Comparison of ENCODE assay signal across 10 mouse cellular contexts in genomic region chrX:157378822-157379221, GRCm38 (mm10). TPM values are rescaled to one million over a fixed set of nuclear protein-coding genes. Genes with fewer than 3 reads are reported as not detected.
A peak's percentile ranks its signal among the peaks of the same experiment; 100 is the strongest.
DNase-seq lines count a peak whose midpoint lies in the region; ATAC-seq and TF ChIP-seq lines count a peak whose summit lies in the region.
"Had no signal": no experiment of that assay in that cellular context is flagged by ENCODE, and none has a peak within 500 bp of the region (broad histone marks: within the 10 kb centered on the region; RNA-seq: fewer than 3 reads in every experiment).

No protein-coding gene starts in this region.

- no peaks in the 10 kb centered on the region for H3K4me1 ChIP-seq in lung, embryonic 16.5 days (replicated peaks; ENCODE audit: control insufficient read depth, insufficient read depth, low read length)
- H3K4me1 ChIP-seq: limb, embryonic 12.5 days had no signal

- no peak for ATAC-seq in Patski
- ATAC-seq in lung, embryonic 16.5 days (ENCODE audit: low read depth) = peak; percentile 49; the same call in 1 of the 2 replicates

- H3K9me3 ChIP-seq in lung, embryonic 16.5 days (ENCODE audit: control insufficient read depth, low read length) = no peaks in the 10 kb centered on the region
- H3K9me3 ChIP-seq: limb, embryonic 12.5 days had no signal

- H3K4me3 ChIP-seq in lung, embryonic 16.5 days (ENCODE audit: low read length) = no peak overlapping the region
- H3K4me3 ChIP-seq: limb, embryonic 12.5 days had no signal

- no peak overlapping the region for H3K4me2 ChIP-seq in lung, embryonic 16.5 days (ENCODE audit: low read depth, low read length)
- H3K4me2 ChIP-seq: limb, embryonic 12.5 days; midbrain, embryonic 11.5 days had no signal

- no peak overlapping the region for H3K9ac ChIP-seq in lung, embryonic 16.5 days (ENCODE audit: low read length)
- H3K9ac ChIP-seq: limb, embryonic 12.5 days had no signal

- no peak overlapping the region for H3K27ac ChIP-seq in lung, embryonic 16.5 days (ENCODE audit: low read length)
- H3K27ac ChIP-seq: limb, embryonic 12.5 days had no signal

- H3K36me3 ChIP-seq in lung, embryonic 16.5 days (ENCODE audit: control insufficient read depth, insufficient read depth, low read length) = no peaks in the 10 kb centered on the region
- H3K36me3 ChIP-seq: limb, embryonic 12.5 days had no signal

- CTCF ChIA-PET in Patski (lab: Charles Lee) = no interaction called here

- in situ Hi-C loops in Patski (cut with MboI; ENCODE audit: low pct_unique_long_range_greater_than_20kb) = no loop called here

- TF ChIP-seq CTCF in Patski (IDR thresholded peaks at IDR 0.05) = peak; percentile 7

- DNase-seq in cerebellum, postnatal 10 days = peak; percentile 25 to 31
- no peak for DNase-seq in cerebellum, adult 18-20 months
- DNase-seq in left cerebral cortex, postnatal 4 days = peak; percentile 30
- no peak for DNase-seq in left cerebral cortex, postnatal 14 days (ENCODE audit: low spot score in 2 of 2)
- no peak for DNase-seq in Patski (ENCODE audit: low read depth, low spot score)
- no peak for DNase-seq in cerebellum, postnatal 4 days (ENCODE audit: low spot score in 2 of 2)
- no peak for DNase-seq in left cerebral cortex, adult 8-10 months (ENCODE audit: low spot score in 2 of 2)

- peaks cover 13% of the 10 kb centered on the region for H3K27me3 ChIP-seq in Patski
- H3K27me3 ChIP-seq in lung, embryonic 16.5 days (ENCODE audit: control insufficient read depth, insufficient read depth, low read depth, low read length) = no peaks in the 10 kb centered on the region
- H3K27me3 ChIP-seq: limb, embryonic 12.5 days had no signal

- POLR2A ChIA-PET in Patski (lab: Charles Lee) = no interaction called here

- WGBS in lung, embryonic 16.5 days = 60% methylated on average over 10 of the region's 10 CpGs

- intact Hi-C loops in left cerebral cortex, postnatal 4 days (cut with DNase I) = no loop called here
- intact Hi-C loops in left cerebral cortex, postnatal 14 days (cut with DNase I) = no loop called here

RNA-seq across cellular contexts. Expression of gene Phex, which starts 36.3 kb away (rescaled TPM):
- total RNA-seq in left cerebral cortex, postnatal 4 days (2021) = 1 to 10 TPM in 1 of 2 experiments, under 1 TPM in 1; 0.64 to 1.1 TPM
- under 1 TPM; 0.35 to 0.36 TPM for total RNA-seq in left cerebral cortex, postnatal 14 days (2021)
- 0.06 TPM for polyA plus RNA-seq in Patski (2021)
- 4.1 and 5.1 TPM in 2 replicates for polyA plus RNA-seq in lung, embryonic 16.5 days (2015; fragmentation: Nextera tagmentation; extraction: Ambion mirVana)
- under 1 TPM; 0.42 to 0.91 (median 0.64) TPM for total RNA-seq in left cerebral cortex, adult 8-10 months (2022)

Comparison
In these comparisons a context has a peak if more than half of its experiments do, and no peak if none do; other contexts are left out.
1. DNase-seq: peak in cerebellum, postnatal 10 days (2 of 2) and left cerebral cortex, postnatal 4 days (single experiment); none in cerebellum, adult 18-20 months (0 of 2), left cerebral cortex, postnatal 14 days (0 of 2), Patski (single experiment), cerebellum, postnatal 4 days (0 of 2) and left cerebral cortex, adult 8-10 months (0 of 2).